Mouse (Mus musculus): Measurements from ENCODE around the gene Tubb5.

The Tubb5 gene

GRCm38 (mm10) chr17:35838122-35838544, at the start of gene Tubb5:
Gene Tubb5, minus strand, starts transcription at chr17:35838306.
- peak; percentile 87 for DNase-seq (ENCODE audit: low read depth, low spot score)

GRCm38 (mm10) chr17:35887725-35888124, 49.6 kb upstream of the Tubb5 start:
- DNase-seq (ENCODE audit: low read depth, low spot score), result no peak

GRCm38 (mm10) chr17:35883777-35884176, 45.7 kb upstream of the Tubb5 start:
- DNase-seq (ENCODE audit: low read depth, low spot score), result no peak

- DNase-seq (ENCODE audit: low read depth, low spot score), result no peak
These were observed 44.8 kb upstream of the Tubb5 start for GRCm38 (mm10) chr17:35882924-35883323.

GRCm38 (mm10) chr17:35879245-35880057, 41.3 kb upstream of the Tubb5 start, which contains the start of gene Dhx16:
Gene Dhx16, plus strand, starts transcription at chr17:35879819.
- DNase-seq (ENCODE audit: low read depth, low spot score), result peak; percentile 93

- no peak for DNase-seq (ENCODE audit: low read depth, low spot score)
These were observed 36.6 kb upstream of the Tubb5 start for GRCm38 (mm10) chr17:35874721-35875120.

GRCm38 (mm10) chr17:35873774-35874519, 35.8 kb upstream of the Tubb5 start:
- peak; percentile 79 for DNase-seq (ENCODE audit: low read depth, low spot score)

- DNase-seq (ENCODE audit: low read depth, low spot score), result no peak
These were observed 33.0 kb upstream of the Tubb5 start for GRCm38 (mm10) chr17:35870884-35871696.

- DNase-seq (ENCODE audit: low read depth, low spot score), result no peak
These were observed 32.2 kb upstream of the Tubb5 start for GRCm38 (mm10) chr17:35870151-35870883.

- no peak for DNase-seq (ENCODE audit: low read depth, low spot score)
These were observed 31.4 kb upstream of the Tubb5 start for GRCm38 (mm10) chr17:35869346-35870067.

GRCm38 (mm10) chr17:35868961-35869345, 30.8 kb upstream of the Tubb5 start:
- no peak for DNase-seq (ENCODE audit: low read depth, low spot score)

GRCm38 (mm10) chr17:35868165-35868820, 30.2 kb upstream of the Tubb5 start:
- DNase-seq (ENCODE audit: low read depth, low spot score), result no peak

GRCm38 (mm10) chr17:35866911-35867890, 29.1 kb upstream of the Tubb5 start:
- DNase-seq (ENCODE audit: low read depth, low spot score), result no peak

- DNase-seq (ENCODE audit: low read depth, low spot score), result no peak
These were observed 28.2 kb upstream of the Tubb5 start for GRCm38 (mm10) chr17:35866281-35866831.

- DNase-seq (ENCODE audit: low read depth, low spot score), result no peak
These were observed 27.6 kb upstream of the Tubb5 start, which contains the start of gene Ppp1r18 for GRCm38 (mm10) chr17:35865481-35866280. Gene Ppp1r18, plus strand, starts transcription at chr17:35865593.

GRCm38 (mm10) chr17:35864832-35865353, 26.8 kb upstream of the Tubb5 start:
- no peak for DNase-seq (ENCODE audit: low read depth, low spot score)

- DNase-seq (ENCODE audit: low read depth, low spot score), result peak; percentile 76
These were observed 23.2 kb upstream of the Tubb5 start, which contains the start of gene Nrm for GRCm38 (mm10) chr17:35861198-35861857. Gene Nrm, plus strand, starts transcription at chr17:35861318.
